Mouse (Mus musculus) erythroblast, embryonic 14.5 days (primary cell): ENCODE results near the gene Acer3.

Experiments
- GATA1 ChIP-seq: IDR thresholded peaks from 2 replicates; pipeline ENCODE4 v1.6.1; 2012; ENCODE audit warnings: low read length, inconsistent platforms, mixed read lengths
- TAL1 ChIP-seq: IDR thresholded peaks from 3 replicates; pipeline ENCODE4 v1.6.1; 2012; ENCODE audit warnings: low read length, inconsistent platforms, mixed read lengths

- TF ChIP-seq GATA1 (no peak), TAL1 (no peak)
Measured at GRCm38 (mm10) chr7:98324228-98324627, 3.2 kb upstream of the Acer3 start.
